Mouse (Mus musculus): ENCODE results near the gene Lrrc47.

Gene Lrrc47

GRCm38 (mm10) chr4:154011646-154012089 lies at the start of gene Lrrc47:
Lrrc47 (plus strand) TSS chr4:154011731.
- peak; percentile 72 for DNase-seq (ENCODE audit: low spot score)

GRCm38 (mm10) chr4:153962631-153963030 lies 48.9 kb upstream of the Lrrc47 start:
- DNase-seq (ENCODE audit: low spot score): no peak

GRCm38 (mm10) chr4:153966651-153967050 lies 44.9 kb upstream of the Lrrc47 start:
- no peak for DNase-seq (ENCODE audit: low spot score)

- DNase-seq (ENCODE audit: low spot score): no peak
Observed at GRCm38 (mm10) chr4:153967556-153967955, 44.0 kb upstream of the Lrrc47 start.

- no peak for DNase-seq (ENCODE audit: low spot score)
Observed at GRCm38 (mm10) chr4:153968063-153968462, 43.5 kb upstream of the Lrrc47 start.

- DNase-seq (ENCODE audit: low spot score): peak; percentile 96
Observed at GRCm38 (mm10) chr4:153974431-153975291, 36.9 kb upstream of the Lrrc47 start, which contains the start of the genes Dffb and Cep104. Dffb (minus strand) TSS chr4:153975126. Cep104 (plus strand) TSS chr4:153975194.

GRCm38 (mm10) chr4:153975292-153975662 lies 36.3 kb upstream of the Lrrc47 start:
- no peak for DNase-seq (ENCODE audit: low spot score)

GRCm38 (mm10) chr4:153975768-153976167 lies 35.8 kb upstream of the Lrrc47 start:
- no peak for DNase-seq (ENCODE audit: low spot score)

- no peak for DNase-seq (ENCODE audit: low spot score)
Observed at GRCm38 (mm10) chr4:153979243-153979642, 32.3 kb upstream of the Lrrc47 start.

- DNase-seq (ENCODE audit: low spot score): no peak
Observed at GRCm38 (mm10) chr4:153980470-153980869, 31.1 kb upstream of the Lrrc47 start.

- DNase-seq (ENCODE audit: low spot score): no peak
Observed at GRCm38 (mm10) chr4:153992715-153993114, 18.8 kb upstream of the Lrrc47 start.

- no peak for DNase-seq (ENCODE audit: low spot score)
Observed at GRCm38 (mm10) chr4:153993505-153993904, 18.0 kb upstream of the Lrrc47 start.

- no peak for DNase-seq (ENCODE audit: low spot score)
Observed at GRCm38 (mm10) chr4:154005488-154005887, 6.0 kb upstream of the Lrrc47 start.

GRCm38 (mm10) chr4:154006264-154006663 lies 5.3 kb upstream of the Lrrc47 start:
- no peak for DNase-seq (ENCODE audit: low spot score)

GRCm38 (mm10) chr4:154007759-154008158 lies 3.8 kb upstream of the Lrrc47 start:
- no peak for DNase-seq (ENCODE audit: low spot score)

GRCm38 (mm10) chr4:154010907-154011645 lies 455 bp upstream of the Lrrc47 start:
- DNase-seq (ENCODE audit: low spot score): no peak

- no peak for DNase-seq (ENCODE audit: low spot score)
Observed at GRCm38 (mm10) chr4:154012132-154012882, 776 bp downstream of the Lrrc47 start.

GRCm38 (mm10) chr4:154015476-154015875 lies 3.9 kb downstream of the Lrrc47 start:
- DNase-seq (ENCODE audit: low spot score): no peak

GRCm38 (mm10) chr4:154019571-154019970 lies 8.0 kb downstream of the Lrrc47 start:
- peak; percentile 50 for DNase-seq (ENCODE audit: low spot score)

GRCm38 (mm10) chr4:154021432-154021831 lies 9.9 kb downstream of the Lrrc47 start:
- no peak for DNase-seq (ENCODE audit: low spot score)

GRCm38 (mm10) chr4:154022407-154022806 lies 10.9 kb downstream of the Lrrc47 start:
- no peak for DNase-seq (ENCODE audit: low spot score)

- DNase-seq (ENCODE audit: low spot score): no peak
Observed at GRCm38 (mm10) chr4:154022844-154023243, 11.3 kb downstream of the Lrrc47 start.

Measured in urinary bladder, postnatal 25 days (tissue).